Mouse (Mus musculus) left cerebral cortex, adult 18-20 months (tissue): Measurements from ENCODE around the gene Lrrd1. TPM values are rescaled to one million over a fixed set of nuclear protein-coding genes. Genes with fewer than 3 reads are reported as not detected.

Experiments used
- total RNA-seq, 2 experiments: library from RNA; stranded (reverse); gene quantifications; 2 replicates each; pipeline ENCODE4 v1.2.3; 2021

Gene Lrrd1
- total RNA-seq, 2 experiments from 2014 or later: 0.16 TPM; not detected in 1

Other genes with a start within 250 kb of the Lrrd1 start
- gene Pex1, start 249.1 kb upstream of the Lrrd1 start, total RNA-seq: 10 to 100 TPM; 22.0 to 26.8 TPM
- 10 to 100 TPM; 11.9 to 14.6 TPM for gene Rbm48, start 248.6 kb upstream of the Lrrd1 start, total RNA-seq
- gene Tmbim7, start 194.0 kb upstream of the Lrrd1 start, total RNA-seq: not detected
- gene Gatad1, start 188.0 kb upstream of the Lrrd1 start, total RNA-seq: 100 to 1,000 TPM; 124 to 133 TPM
- 100 to 1,000 TPM; 125 to 130 TPM for gene Ankib1, start 42.2 kb upstream of the Lrrd1 start, total RNA-seq
- gene Krit1, start 42.0 kb upstream of the Lrrd1 start, total RNA-seq: 10 to 100 TPM; 51.8 to 51.9 TPM
- 1 to 10 TPM; 7.2 to 9.2 TPM for gene Mterf1a, start 48.8 kb downstream of the Lrrd1 start, total RNA-seq
- 10 to 100 TPM; 74.0 to 82.9 TPM for gene Akap9, start 82.9 kb downstream of the Lrrd1 start, total RNA-seq